Mouse (Mus musculus) E14TG2a.4 (cell line): Measurements from ENCODE around the gene Ppp1r15a.
"Not testable (repeated sequence)": the region's sequence is repeated elsewhere in the genome, so short reads cannot be mapped to it uniquely, and the experiment has no call there.

Source experiments
- H3K27me3 ChIP-seq: 2 replicates; pipeline ENCODE4 v1.6.1; 2014; ENCODE audit warnings: low read length, control low read depth; ENCODE audit not compliant: insufficient read depth
- H3K36me3 ChIP-seq: 2 replicates; pipeline ENCODE4 v1.6.1; 2014; ENCODE audit warnings: low read length, control low read depth; ENCODE audit not compliant: insufficient read depth
- H3K4me1 ChIP-seq: replicated peaks from 2 replicates; pipeline ENCODE4 v1.6.1; 2014; ENCODE audit warnings: low read depth, low read length, control low read depth
- H3K4me3 ChIP-seq: replicated peaks from 2 replicates; pipeline ENCODE4 v1.5.1; 2014; ENCODE audit warnings: mild to moderate bottlenecking, low read length
- H3K9me3 ChIP-seq: 2 replicates; pipeline ENCODE4 v1.6.1; 2014; ENCODE audit warnings: low read length, control low read depth
- CTCF ChIP-seq: conservative IDR thresholded peaks from 2 replicates; pipeline ENCODE4 v1.5.1; 2014; ENCODE audit warnings: low read length
- NANOG ChIP-seq: IDR thresholded peaks from 2 replicates; pipeline ENCODE4 v1.6.1; 2014; ENCODE audit warnings: borderline replicate concordance, low read length, mixed read lengths
- POU5F1 ChIP-seq: IDR thresholded peaks from 2 replicates; pipeline ENCODE4 v1.6.1; 2014; ENCODE audit warnings: low read length, borderline replicate concordance

Ppp1r15a gene

GRCm38 (mm10) chr7:45538163-45539041 is 12.3 kb upstream of the Ppp1r15a start:
- TF ChIP-seq CTCF (0 out of 2 replicates have a peak, but pooled peaks have one; percentile 16), NANOG (no peak)
- no peaks in the 10 kb centered on the region for H3K36me3 ChIP-seq

DNA sequence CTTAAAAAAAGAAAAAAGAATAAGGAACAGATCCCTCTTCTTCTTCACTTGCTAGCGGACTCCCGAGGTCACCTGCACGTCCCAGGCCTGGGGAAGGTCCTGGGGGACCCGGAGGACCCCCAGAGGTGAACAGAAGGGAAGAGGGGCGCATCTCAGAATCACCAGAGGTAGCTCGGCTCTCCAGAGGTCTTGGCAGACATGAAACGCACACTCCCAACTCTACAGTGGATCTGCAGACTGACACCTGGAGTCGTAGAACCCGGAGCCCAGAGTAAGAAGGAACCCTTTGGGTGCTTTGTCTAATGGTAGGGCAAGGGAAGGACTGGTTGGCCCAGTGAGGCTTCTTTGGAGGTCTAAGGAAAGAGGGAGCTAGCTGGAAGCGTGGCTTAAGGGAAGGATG is 11.5 kb upstream of the Ppp1r15a start:
- Histone ChIP-seq H3K27me3 (no peaks in the 10 kb centered on the region), H3K36me3 (no peaks in the 10 kb centered on the region), H3K4me3 (peak overlapping the region; percentile 82), H3K4me1 (peaks cover 42% of the 10 kb centered on the region), H3K9me3 (no peaks in the 10 kb centered on the region)
- TF ChIP-seq NANOG = no peak
- no peak for TF ChIP-seq POU5F1
- no peak for TF ChIP-seq CTCF

More at GRCm38 (mm10) chr7:45538163-45539041, 12.3 kb upstream of the Ppp1r15a start:
- H3K27me3 ChIP-seq = no peaks in the 10 kb centered on the region
- no peaks in the 10 kb centered on the region for H3K9me3 ChIP-seq
- H3K4me3 ChIP-seq = peak overlapping the region; percentile 82
- H3K4me1 ChIP-seq = peaks cover 44% of the 10 kb centered on the region

- Histone ChIP-seq H3K36me3 (no peaks in the 10 kb centered on the region), H3K27me3 (no peaks in the 10 kb centered on the region), H3K9me3 (no peaks in the 10 kb centered on the region), H3K4me3 (no peak overlapping the region), H3K4me1 (peaks cover 53% of the 10 kb centered on the region)
- TF ChIP-seq CTCF = no peak
- no peak for TF ChIP-seq NANOG
- TF ChIP-seq POU5F1 = no peak
These were observed 9.6 kb upstream of the Ppp1r15a start for GRCm38 (mm10) chr7:45535676-45536075.

DNA sequence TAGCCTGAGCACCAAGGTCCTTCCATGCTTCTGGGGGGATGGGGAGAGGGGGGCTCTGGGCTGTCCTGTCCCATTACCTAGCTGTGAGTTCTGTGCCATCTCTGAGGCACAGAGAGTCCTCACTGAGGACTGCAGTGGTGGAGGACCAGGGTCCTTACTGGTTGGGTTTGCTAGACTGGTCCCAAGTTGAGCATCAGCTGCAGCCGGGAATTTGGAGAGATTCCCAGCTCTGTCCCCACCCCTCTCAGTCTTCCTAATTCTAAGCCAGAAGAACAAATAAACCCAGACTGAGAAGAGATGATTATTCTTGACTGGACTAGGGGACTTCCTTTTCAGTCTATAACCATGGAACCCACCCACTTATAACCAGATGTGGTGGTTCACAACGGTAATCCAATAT is 4.6 kb upstream of the Ppp1r15a start:
- no peaks in the 10 kb centered on the region for H3K9me3 ChIP-seq
- H3K36me3 ChIP-seq = no peaks in the 10 kb centered on the region
- TF ChIP-seq CTCF (no peak), NANOG (no peak), POU5F1 (no peak)
- no peaks in the 10 kb centered on the region for H3K27me3 ChIP-seq
- H3K4me1 ChIP-seq = peaks cover 65% of the 10 kb centered on the region
- no peak overlapping the region for H3K4me3 ChIP-seq

GRCm38 (mm10) chr7:45529461-45529860 is 3.4 kb upstream of the Ppp1r15a start:
- Histone ChIP-seq H3K4me1 (peaks cover 67% of the 10 kb centered on the region), H3K9me3 (no peaks in the 10 kb centered on the region), H3K4me3 (peak overlapping the region; percentile 35; the same call in 1 of the 2 replicates), H3K27me3 (no peaks in the 10 kb centered on the region), H3K36me3 (peaks cover 8% of the 10 kb centered on the region)
- no peak for TF ChIP-seq POU5F1
- TF ChIP-seq NANOG = no peak
- TF ChIP-seq CTCF = no peak

GRCm38 (mm10) chr7:45527169-45527568 is 1.1 kb upstream of the Ppp1r15a start:
- not testable (repeated sequence) for H3K27me3 ChIP-seq, H3K9me3 ChIP-seq, H3K4me3 ChIP-seq
- peaks cover 29% of the 10 kb centered on the region for H3K36me3 ChIP-seq
- H3K4me1 ChIP-seq = peaks cover 80% of the 10 kb centered on the region

DNA sequence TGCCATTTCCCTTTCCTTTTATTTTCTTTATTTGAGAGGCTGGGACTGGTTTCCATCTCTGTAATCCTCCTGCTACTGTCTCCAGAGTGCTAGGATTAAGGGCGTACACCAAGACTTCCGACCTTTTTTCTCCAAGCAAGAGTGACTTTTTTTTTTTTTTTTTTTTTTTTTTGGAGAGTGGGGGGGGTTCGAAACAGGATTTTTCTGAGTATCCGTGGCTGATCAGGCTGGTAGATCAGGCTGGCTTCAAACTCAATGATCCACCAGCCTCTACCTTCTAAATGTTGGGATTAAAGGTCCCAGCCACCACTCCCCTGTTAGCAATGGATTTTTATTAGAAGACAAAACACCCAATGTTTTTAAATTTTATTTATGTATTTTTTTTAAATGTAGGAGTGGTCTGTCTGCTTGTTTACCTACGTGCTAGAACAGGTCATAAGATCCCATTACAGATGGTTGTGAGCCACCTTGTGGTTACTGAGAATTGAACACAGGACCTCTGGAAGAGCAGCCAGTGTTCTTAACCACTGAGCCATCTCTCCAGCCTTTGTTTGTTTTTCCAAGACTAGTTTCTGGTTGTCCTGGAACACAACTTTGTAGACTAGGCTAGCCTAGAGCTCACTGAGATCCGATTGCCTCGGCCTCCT is 529 bp upstream of the Ppp1r15a start:
- no peaks in the 10 kb centered on the region for H3K27me3 ChIP-seq
- peak overlapping the region; percentile 96 for H3K4me3 ChIP-seq
- H3K36me3 ChIP-seq = peaks cover 29% of the 10 kb centered on the region
- H3K4me1 ChIP-seq = peaks cover 77% of the 10 kb centered on the region
- H3K9me3 ChIP-seq = no peaks in the 10 kb centered on the region
- TF ChIP-seq POU5F1 (no peak), CTCF (no peak), NANOG (no peak)

GRCm38 (mm10) chr7:45524841-45525621 is 1.0 kb downstream of the Ppp1r15a start:
- Histone ChIP-seq H3K4me1 (peaks cover 70% of the 10 kb centered on the region), H3K4me3 (peak overlapping the region; percentile 96), H3K27me3 (no peaks in the 10 kb centered on the region), H3K36me3 (peaks cover 29% of the 10 kb centered on the region), H3K9me3 (no peaks in the 10 kb centered on the region)
- TF ChIP-seq CTCF (no peak), NANOG (no peak), POU5F1 (no peak)
